Mouse (Mus musculus) spleen, postnatal 4 days (tissue): ENCODE measurements around the gene Mkks.
A peak's percentile ranks its signal among the peaks of the same experiment; 100 is the strongest.
"Not testable (repeated sequence)": the region's sequence is repeated elsewhere in the genome, so short reads cannot be mapped to it uniquely, and the experiment has no call there.

Experiments used
- DNase-seq, 2 experiments: peaks; one replicate each; pipeline ENCODE4 v3.0.0; 2022; ENCODE audit warnings: low spot score in 2 of 2

Mkks gene

DNA sequence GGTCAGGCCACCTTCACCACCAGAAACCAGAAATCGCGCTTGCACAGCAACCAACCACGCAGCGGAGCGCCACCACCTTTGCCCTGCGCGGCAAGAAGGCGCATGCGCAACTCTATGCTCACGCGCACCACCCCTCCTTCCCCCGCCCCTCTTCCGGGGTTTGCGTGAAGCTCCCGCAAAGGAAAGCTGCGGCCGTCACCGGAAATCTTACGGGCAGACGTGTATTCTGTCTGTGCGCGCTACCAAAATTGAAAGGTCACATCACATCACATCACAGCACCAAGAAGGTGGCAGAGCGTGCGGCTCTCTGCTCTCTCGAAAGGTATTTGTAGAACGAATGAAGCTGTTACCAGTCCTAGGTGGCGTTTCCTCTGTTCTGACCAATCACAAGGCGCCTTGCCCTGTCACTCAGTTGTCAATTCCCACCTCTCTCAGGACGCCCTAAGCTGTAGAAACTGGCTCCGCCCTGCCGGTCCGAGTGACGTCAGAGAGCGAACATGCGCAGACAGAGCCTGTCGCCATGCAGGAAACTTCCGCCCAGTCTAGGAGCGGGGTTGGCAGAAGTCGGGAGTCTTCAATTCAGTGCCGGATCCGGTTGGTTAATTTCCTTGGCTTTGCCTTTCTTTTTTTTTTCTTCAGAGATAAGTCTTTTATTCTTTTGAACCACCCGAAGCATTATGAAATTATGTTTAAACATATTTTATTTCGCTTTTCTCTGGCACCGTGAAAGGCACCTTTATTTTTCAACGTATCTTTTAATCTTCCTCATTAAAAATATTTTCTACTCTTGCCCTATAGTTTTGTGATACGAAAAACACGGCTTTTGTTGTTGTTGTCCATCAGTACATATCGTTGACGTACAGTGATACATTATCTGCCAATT lies at the start of gene Mkks, which contains the start of the genes Slx4ip and AL731706.1:
Gene Mkks (minus strand): TSS at position 322 of the 883 bp plus-strand sequence.
Gene Slx4ip (plus strand): TSS at position 151 of the 883 bp plus-strand sequence.
Gene AL731706.1 (minus strand): TSS at position 322 of the 883 bp plus-strand sequence.
- peak; percentile 98 for DNase-seq

DNA sequence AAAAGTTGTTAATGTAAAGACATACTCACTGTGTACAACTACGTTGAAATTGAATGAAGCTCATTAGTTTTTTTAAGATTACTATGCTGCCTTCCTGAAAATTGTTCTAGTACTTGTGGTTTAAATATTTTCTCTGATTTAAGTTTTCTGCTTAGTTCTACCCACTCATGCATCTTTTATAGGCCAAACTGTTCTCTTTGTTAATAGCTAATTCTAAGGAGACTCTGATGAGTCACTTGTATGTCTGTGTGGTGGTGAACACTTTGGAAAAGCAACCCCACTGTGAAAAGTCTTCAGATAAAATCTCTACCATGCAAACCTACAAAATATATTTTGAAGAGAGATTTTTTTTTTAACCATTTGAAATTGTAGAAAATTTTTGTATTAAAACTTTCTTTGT lies 47.1 kb upstream of the Mkks start:
- no peak for DNase-seq

DNA sequence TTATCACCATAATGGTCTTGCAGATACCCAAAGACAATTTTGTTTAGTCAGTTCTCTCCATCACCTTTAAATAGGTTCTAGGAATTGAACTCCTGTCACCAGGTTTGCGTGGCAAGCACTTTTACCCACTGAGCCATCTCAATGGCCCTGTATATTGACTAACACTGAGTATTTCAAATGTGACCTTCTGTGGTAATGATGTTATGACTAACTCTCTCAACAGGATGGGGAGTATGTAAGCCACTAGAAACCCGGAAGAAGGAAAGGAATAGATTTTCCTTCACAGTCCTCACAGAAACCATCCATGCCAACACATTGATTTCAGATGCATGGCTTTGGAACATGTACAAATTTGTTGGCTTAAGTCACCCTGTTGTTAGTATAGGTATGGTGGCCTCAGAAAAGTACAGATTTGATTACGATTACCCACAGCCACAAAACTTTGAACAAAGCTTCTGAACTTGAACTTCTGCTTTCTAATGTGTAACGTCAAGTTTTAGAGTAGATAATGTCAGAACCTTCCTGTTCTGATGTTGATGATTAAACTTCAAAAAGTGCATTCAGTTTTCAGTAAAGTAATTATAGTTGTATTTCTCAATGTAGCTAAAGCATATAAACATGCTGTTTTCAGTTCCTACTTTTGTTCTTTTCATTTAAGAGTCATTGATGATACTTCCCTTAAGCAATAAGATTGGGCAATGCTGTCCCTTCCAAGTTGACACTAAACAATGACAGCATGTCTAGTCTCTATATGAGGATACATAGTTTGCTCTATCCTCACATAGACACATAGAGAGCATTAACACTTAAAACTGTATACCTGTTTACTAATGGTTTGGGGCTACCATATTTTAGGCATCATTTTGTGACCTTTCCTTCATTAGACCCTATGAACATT lies 45.5 kb upstream of the Mkks start:
- no peak for DNase-seq

DNA sequence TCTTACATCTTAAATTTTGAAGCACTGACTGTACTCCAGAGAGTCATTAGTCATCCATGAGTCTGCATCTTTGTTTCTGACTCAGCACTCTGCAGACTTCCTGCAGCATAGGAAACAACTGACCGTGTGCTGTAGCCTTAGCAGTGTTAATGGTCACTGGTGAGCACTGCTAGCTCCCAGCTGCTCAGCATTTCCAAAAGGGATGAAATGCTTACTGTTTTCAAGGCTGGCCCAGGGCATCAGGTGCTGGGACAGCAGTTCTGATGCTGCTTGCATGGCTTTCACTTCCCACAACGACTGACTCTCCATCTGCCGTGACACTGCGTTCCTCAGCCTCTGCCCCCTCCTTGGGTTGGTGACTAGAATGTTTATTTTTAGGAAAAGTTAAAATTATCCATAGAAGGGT lies 29.8 kb upstream of the Mkks start:
- DNase-seq = no peak

DNA sequence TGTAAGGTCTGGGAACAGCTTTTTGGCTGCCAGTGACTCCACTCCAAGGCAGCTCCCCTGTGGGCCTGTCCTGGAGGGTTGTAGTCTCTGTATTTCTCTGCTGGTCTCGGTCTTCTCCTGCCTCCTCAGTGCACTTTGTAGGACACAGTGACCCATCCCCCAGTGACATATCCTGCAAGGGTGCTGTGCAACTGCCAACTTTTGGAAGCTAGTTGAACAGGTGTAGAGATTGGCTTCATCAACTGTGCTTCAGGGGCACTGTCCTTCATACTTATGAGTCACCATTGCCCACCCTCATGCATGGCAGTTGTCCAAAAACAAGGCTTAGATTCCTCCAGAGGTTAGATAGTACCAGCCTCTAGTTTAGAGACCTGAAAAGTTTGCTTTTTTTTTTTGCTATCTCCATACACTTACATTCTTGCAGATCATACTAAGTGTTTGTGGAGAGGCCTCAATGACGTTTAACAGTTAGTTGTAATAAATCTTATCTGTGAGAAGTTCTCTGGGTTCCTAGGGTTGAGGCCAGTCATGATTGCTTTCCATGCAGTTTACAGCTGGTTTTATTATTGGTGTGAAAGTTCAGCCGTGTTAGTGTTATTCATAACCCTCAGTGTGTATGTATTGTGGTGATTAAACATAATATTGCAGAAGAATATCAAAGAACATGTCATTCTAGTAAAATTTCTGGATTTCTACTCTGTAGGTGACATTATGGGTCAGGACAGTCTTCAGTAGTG lies 29.2 kb upstream of the Mkks start:
- no peak for DNase-seq

DNA sequence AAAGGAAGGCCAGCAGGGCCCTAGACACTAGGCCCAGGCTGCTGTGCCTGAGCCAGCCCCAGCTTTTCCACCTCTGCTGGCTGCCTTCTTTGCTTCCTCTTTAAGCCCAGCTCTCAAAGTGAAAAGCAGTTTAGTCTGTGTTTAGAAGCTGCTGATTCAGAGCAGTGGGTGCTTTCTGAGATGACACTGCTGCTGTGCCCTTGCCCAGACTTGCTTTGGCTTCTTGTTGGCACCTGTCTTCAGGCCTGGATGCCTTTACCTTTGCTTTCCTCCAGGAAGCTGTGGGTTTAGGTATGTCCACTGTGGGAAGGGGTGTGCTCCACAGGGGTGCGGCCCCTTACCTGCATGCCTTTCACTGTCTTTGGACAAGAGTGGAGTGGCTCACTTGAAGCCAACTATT lies 28.2 kb upstream of the Mkks start:
- no peak for DNase-seq

DNA sequence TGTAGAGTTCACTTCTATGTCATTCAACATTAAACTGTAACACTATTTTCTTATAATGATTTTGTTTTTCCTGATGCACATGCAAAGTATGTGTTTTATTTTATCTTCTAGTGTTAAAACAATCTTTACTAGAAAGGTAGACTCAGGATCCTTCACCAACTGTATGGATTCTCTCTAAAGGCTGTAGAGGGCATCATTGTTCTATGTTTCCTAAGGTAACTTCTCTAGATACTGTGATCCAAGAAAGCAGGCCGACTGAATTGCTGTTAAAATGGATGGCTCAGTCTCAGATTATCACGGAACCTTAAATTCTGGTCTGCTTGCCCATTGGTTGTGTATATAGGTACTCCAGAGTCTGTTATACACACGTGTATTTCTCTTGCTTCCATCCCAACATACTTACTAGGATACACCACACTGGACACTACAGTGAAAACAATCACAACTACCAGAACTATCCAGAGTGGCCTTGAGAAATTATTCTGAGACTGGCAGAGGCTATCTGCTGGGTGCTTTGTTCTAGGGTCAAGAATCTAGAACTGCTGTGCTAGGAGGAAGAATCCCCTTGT lies 23.2 kb upstream of the Mkks start:
- DNase-seq = no peak

DNA sequence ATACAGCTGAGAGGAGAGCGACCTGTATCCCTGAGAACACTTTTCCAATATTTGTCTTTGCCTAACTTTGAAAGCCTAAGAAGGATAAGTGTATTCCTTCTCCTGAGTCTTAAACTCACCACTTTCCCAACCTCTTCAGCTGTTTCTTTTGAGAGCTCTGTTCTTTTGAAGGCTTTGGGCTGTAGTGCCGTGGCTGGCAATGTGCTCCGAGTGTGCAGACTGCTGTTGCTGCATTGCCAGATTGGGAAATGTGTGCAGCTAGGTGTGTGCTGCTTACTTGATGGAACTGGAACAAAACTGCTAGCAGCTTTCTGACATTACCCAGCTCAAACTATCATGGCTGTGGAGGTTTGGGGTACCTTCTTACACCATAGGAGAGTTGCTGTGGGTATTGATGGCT lies 21.8 kb upstream of the Mkks start:
- no peak for DNase-seq

DNA sequence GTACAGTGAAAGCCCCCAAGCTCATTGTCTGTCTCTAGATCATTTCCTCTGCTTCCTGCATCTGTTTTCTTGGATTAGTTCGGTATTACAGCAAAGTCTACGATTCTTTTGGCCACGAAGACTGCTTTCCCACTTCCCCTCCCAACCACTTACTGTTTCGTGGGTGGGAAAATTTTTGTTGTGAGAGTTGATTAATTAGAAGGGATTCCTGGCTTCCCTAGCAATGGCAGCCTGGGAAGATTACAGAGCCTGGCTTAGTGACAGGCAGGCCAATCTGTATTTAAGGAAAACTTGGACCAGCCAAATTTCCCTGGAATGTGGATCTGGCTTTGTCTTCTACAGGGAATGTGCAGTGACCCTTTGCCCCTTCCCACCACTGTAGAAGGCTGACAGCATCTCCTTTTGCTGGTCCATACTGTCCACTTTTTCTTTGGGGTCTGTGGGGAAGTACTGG lies 20.8 kb upstream of the Mkks start:
- DNase-seq = no peak

DNA sequence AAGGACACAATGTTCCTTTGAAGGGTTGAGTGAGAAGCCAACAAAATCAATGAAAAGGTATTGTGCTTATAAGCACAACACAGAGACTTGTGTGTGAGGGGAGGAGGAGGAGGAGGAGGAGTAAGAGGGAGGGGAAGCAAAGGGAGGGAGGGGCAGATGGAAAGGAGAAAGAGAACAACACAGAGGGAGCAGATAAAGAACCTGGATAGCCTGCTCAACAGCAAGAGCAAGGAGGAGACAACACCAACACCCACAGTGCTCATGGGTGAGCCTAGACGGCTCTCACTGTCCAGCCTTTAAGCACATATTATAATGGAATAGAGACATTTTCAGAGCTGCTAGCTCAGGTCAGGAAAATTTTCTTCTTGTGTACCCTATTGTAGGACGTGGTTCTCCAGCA lies 18.1 kb upstream of the Mkks start:
- no peak for DNase-seq

DNA sequence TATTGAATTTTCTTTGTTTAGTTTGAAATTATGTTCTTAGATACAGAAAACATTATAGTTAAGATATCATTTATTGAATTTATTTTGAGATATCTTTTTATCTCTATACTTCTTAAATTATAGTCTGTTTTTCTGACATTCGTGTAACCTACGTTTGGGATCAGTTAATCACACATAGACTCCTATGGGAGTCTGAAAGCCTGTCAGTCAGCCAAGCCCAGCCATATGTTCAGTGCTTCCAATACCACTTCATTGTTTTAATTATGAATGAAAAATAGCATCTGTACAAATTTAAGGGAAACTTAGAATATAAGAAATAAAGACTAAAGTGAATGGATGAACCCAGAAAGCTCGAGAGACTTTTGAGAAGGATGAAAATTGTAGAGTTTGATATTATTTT lies 17.4 kb upstream of the Mkks start:
- no peak for DNase-seq

DNA sequence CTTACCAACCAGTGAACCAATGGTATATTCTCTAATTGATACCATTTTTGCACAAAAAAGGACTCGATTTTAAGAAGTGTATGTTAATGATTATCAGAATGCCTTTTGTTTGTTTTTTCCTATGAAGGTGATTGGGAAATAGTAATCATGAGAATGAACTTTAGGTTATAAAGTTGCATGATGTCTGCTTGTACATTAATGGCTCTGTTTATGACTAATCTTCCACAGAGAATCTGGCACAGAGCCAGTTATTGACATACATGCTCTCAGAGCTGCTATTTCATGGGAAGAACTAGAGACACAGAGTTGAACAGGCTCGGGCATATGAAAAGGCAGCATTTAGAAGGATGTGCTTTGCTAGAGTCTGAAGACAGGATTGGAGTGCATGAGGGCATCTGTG lies 4.9 kb upstream of the Mkks start:
- DNase-seq = no peak

DNA sequence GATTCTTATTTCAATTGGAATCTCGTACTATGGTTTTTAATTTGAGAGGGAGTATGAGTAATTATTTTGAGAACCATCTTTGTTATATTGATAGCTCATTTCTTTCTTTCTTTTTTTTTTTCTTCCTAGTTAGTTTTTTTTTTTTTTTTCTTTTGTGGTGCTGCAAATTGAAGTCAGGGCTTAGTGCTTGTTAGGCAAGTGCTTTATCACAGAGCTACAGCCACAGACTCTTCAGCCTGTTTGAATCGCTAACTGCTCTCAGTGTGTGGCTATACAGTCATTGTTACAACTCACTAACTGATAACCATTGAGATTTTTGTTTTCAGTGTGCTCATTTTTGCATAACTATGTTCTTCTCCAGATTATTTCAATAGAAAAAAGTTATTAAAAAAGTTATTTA lies 3.3 kb upstream of the Mkks start:
- peak in 1 of 2 experiments; percentile 5 for DNase-seq

DNA sequence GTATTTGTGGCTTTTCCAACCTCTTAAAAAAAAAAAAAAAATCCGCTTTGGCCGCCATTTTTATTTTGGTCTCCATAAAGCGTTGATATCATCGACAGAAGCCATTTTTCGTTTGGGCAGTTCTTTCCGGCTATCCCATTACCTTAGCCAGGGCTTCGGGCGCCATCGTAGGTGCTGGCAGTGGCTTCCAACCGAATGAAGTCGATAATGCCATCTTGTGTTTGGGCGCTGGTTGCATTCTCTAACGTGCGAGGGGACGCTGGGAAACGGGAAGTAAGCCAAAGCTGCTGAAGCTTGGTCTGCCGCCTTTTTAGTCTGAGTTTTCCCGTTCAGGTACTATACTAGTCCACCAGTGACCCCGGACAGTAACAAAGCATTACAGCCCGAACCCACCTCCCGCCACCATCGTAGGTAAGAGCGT lies 772 bp upstream of the Mkks start:
- DNase-seq = peak; percentile 91 to 92

DNA sequence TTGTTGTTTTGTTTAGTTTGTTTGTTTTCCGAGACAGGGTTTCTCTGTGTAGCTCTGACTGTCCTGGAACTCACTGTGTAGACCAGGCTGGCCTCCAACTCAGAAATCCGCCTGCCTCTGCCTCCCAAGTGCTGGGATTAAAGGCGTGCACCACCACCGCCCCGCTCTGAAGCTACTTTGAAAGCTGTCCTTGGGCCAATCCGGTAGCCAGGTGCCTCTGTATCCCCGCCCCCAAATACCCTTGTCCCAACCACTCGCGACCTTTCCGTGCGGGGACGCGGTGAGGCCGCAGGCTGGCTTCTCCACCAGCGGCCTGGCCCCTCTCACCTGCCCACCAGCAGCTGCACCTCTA lies 497 bp downstream of the Mkks start:
- not testable (repeated sequence) for DNase-seq

DNA sequence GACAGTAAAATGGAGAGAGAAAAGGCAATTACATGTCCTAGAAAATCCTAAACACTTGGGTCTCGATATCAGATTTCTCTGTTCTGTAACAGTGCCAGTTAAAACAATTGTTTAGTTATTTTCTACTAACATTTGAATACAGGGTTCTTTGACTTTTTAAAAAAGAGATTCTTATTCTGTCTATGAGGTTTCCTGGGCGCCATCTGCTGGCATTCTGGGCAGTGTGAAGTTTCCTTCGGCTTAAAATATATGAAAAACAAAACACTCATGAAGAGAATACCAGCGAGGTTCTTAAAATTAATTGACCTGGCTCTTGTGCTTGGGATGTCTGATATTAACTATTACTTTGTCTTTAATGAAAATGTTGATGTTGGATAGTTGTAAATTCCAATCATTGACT lies 4.3 kb downstream of the Mkks start:
- DNase-seq = peak in 1 of 2 experiments; percentile 35

DNA sequence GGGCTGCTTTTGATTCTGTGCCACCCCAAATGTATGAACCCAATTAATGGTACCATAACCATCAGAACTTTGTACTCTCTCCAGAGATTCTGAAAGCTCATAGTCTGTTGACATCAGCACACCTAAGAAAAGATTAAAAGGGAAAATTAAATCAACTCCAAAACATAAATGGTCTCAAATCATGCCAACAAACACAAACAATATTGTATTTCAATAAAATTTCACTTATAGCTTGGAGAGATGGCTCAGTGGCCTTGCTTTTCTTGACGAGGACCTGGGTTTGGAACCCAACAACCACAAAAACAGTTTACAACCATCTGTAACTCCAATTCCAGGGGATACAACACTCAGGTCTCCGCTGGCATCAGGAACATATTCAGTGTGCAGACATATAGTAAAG lies 5.6 kb downstream of the Mkks start, which contains the start of gene AL731706.2:
Gene AL731706.2 (minus strand): TSS at position 101 of the 400 bp plus-strand sequence.
- peak in 1 of 2 experiments; percentile 6 for DNase-seq

DNA sequence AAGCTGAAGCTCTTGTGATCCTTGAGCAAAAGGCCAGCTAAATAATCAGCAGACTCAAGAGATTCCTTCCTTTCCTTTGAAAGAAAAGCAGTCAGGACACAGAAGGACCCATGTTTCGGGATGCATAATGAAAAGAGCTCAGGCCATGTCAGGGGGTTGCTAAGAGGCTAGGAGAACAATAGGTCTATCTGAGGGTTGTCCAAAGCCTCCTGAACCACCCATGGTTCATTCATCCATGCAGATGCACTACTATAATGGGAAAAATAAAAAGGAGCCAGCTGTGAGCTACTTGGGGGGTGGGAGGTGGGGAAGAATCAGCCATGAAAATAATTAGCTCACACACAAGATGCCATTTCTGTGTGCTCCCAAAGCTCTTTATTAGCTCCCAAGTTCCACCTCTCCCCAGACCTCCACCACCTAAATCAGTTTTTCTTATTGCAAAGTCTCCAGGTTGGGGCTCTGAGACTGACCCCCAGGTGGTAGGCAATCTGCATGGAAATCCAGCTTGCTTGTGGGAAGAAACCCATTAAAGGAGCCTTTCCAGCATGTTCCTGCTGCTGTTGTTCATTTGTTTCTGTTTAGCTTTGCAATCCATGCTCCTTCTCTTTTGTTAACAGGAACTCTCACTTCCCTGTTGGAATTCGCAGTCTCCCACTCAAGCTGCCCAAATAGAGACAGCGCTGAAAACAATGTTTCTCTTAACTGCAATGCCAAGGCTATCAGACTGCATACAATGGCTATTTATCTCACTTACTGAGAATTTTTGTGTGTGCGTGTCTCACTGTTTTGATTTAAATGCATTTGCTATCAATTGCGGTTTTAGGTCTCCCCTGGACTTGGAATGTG lies 36.4 kb downstream of the Mkks start:
- DNase-seq = no peak

DNA sequence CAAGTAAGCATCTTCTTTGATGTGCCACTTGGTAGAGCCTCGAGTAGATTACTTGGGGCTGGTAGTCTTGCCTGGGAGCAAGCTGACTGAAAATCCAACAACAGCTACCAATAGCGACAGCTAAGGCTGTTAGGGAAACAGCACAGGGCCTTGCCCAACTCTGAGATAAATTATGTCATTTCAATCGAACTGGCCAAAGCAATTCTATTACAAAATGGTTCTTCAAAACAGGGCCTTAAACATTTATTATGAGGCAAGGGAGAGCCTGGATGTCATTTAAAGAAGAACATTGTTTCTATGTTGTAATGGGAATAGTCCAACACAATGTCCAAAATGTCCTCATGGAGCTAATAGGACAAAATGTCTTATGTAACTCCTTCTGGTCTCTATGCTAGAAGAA lies 40.8 kb downstream of the Mkks start:
- DNase-seq = no peak

DNA sequence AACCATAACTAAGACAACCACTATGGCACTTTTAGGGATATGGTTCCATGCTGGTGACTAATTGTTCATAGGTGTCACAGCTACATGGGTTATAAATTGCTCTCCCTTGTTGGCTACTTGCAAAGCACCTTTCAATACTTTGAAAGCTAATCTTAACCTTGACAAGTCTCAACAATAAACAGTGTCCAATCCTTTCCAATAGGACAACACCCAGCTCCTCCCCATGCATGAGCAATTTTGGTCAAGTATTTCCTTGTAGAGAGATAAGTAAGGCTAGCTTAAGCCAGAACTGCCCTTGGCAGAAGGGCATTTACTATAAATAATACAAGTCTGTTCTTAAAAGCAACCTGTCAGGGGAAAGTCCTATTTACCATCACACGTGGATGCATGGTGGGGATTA lies 53.2 kb downstream of the Mkks start:
- no peak for DNase-seq
